Mouse (Mus musculus): ENCODE measurements around the gene Rab10. TPM values are rescaled to one million over a fixed set of nuclear protein-coding genes. Genes with fewer than 3 reads are reported as not detected.

Rab10 gene
- polyA plus RNA-seq, 1 experiment from 2014 or later = 118 TPM

DNA sequence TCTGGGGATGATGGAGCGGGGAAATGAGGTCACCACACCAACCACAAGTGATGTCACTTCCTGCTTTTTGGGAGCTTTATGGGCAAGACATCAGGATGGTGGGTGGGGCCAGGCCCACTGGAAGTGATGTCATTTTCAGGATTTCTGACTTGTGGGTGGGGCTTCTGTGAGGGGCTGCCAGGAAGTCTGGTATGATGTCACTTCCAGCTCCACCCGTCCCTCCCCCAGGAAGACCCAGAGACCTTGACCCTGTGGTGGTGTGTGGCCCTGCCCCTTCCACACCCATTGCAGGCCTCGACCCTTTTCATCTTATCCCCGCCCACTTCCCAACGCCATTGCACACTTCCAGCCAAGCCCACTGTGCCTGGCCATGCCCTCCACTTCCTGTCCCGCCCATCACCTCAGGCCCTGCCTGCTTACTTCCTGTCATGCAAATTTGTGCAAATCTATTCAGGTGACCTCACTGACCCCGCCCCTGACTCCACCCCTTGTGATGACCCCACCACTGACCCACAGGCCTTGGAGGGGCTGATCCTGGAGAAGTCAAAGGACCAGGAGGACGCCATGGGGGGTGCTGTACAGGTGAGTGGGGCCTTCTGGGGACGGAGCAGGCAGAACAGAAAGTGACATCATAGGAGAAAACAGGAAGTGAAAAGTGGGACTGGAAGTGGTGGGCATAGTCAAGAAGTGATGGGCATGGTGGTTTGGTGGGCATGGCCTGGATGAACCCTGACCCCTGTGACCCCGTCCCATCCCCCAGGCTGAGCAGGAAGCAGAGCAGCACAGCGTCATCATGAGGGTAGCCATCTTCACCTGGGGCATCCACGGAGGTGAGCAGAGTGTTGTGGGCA is 72.7 kb downstream of the Rab10 start:
- ATAC-seq (ENCODE audit: low FRiP score) = no peak

DNA sequence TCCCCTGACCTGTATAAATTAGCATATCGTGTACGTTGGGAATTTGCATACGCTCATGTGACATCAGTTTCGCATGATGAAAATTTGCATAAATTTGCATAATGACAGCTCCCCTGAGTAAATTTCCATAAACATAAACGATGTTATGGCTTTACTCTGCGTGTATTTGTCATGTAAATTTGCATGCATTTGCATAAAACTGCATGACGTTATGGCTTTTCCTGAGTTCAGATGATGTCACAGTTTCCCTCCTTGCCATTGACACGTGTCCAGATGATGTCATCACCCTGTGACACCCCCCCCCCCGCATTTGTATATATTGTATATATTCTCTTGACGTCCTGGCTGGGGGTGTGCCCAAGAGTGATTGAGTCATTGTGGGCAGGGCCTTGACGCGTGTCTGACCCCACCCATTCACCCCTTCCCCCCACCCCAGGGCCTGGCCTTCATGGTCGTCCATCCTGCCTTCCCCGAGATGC is 73.6 kb downstream of the Rab10 start:
- peak; percentile 9; the same call in 1 of the 2 replicates for ATAC-seq (ENCODE audit: low FRiP score)
- Histone ChIP-seq H3K4me1 (ENCODE audit: control insufficient read depth, insufficient read depth, low read length) (no peaks in the 10 kb centered on the region), H3K36me3 (ENCODE audit: control insufficient read depth, insufficient read depth, low read length) (peaks cover 13% of the 10 kb centered on the region; the same call in 1 of the 2 replicates), H3K9me3 (ENCODE audit: control insufficient read depth, low read length) (peaks cover 3% of the 10 kb centered on the region), H3K27ac (ENCODE audit: low read depth, low read length) (no peak overlapping the region), H3K9ac (ENCODE audit: low read length) (no peak overlapping the region), H3K27me3 (ENCODE audit: control insufficient read depth, insufficient read depth, low read length) (no peaks in the 10 kb centered on the region), H3K4me3 (ENCODE audit: low read depth, low read length) (peak overlapping the region; percentile 51), H3K4me2 (peak overlapping the region; percentile 52)
- DNase-seq (ENCODE audit: low spot score, missing footprints) = peak; percentile 90
- WGBS = 79% methylated on average over 14 of the region's 14 CpGs

More for the DNA sequence above, 72.7 kb downstream of the Rab10 start:
- H3K9me3 ChIP-seq (ENCODE audit: control insufficient read depth, low read length) = peaks cover 3% of the 10 kb centered on the region
- H3K4me3 ChIP-seq (ENCODE audit: low read depth, low read length) = no peak overlapping the region
- no peaks in the 10 kb centered on the region for H3K4me1 ChIP-seq (ENCODE audit: control insufficient read depth, insufficient read depth, low read length)
- no peak overlapping the region for H3K4me2 ChIP-seq
- no peak overlapping the region for H3K9ac ChIP-seq (ENCODE audit: low read length)
- no peaks in the 10 kb centered on the region for H3K27me3 ChIP-seq (ENCODE audit: control insufficient read depth, insufficient read depth, low read length)
- no peak for DNase-seq (ENCODE audit: low spot score, missing footprints)
- 96% methylated on average over 12 of the region's 12 CpGs for WGBS
- H3K27ac ChIP-seq (ENCODE audit: low read depth, low read length) = no peak overlapping the region
- H3K36me3 ChIP-seq (ENCODE audit: control insufficient read depth, insufficient read depth, low read length) = peaks cover 13% of the 10 kb centered on the region; the same call in 1 of the 2 replicates

DNA sequence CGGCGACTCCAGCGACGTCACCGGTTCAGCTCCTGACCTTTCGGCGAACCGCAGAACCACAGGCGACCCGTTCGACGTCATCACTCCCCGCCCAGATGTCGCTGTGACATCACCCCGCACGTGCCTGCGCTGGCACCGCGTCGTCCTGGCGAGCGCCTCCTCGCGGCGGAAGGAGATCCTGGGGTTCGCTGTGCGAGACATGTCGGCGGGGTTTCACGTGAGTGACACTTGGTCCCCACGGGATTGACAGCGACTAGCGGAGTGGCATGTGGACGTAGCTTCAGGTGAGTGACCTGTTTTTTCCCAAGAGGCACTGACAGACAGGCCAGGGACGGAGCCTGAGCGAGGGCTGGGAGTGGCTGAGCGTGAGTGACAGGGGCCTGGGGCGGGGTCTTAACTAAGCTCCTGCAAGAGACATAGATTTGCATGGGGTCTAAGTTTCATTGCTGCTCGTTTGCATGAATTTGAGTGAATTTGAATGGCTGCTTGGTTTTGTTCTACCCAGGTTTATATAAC is 74.1 kb downstream of the Rab10 start:
- ATAC-seq (ENCODE audit: low FRiP score) (peak; percentile 72), DNase-seq (ENCODE audit: low spot score, missing footprints) (peak; percentile 99)
- peak overlapping the region; percentile 52 for H3K4me2 ChIP-seq
- peaks cover 13% of the 10 kb centered on the region; the same call in 1 of the 2 replicates for H3K36me3 ChIP-seq (ENCODE audit: control insufficient read depth, insufficient read depth, low read length)
- no peaks in the 10 kb centered on the region for H3K4me1 ChIP-seq (ENCODE audit: control insufficient read depth, insufficient read depth, low read length)
- H3K27me3 ChIP-seq (ENCODE audit: control insufficient read depth, insufficient read depth, low read length) = no peaks in the 10 kb centered on the region
- H3K4me3 ChIP-seq (ENCODE audit: low read depth, low read length) = peak overlapping the region; percentile 51
- H3K9ac ChIP-seq (ENCODE audit: low read length) = peak overlapping the region; percentile 51
- peak overlapping the region; percentile 40; the same call in 1 of the 2 replicates for H3K27ac ChIP-seq (ENCODE audit: low read depth, low read length)
- H3K9me3 ChIP-seq (ENCODE audit: control insufficient read depth, low read length) = peaks cover 3% of the 10 kb centered on the region
- WGBS = 17% methylated on average over 39 of the region's 39 CpGs

DNA sequence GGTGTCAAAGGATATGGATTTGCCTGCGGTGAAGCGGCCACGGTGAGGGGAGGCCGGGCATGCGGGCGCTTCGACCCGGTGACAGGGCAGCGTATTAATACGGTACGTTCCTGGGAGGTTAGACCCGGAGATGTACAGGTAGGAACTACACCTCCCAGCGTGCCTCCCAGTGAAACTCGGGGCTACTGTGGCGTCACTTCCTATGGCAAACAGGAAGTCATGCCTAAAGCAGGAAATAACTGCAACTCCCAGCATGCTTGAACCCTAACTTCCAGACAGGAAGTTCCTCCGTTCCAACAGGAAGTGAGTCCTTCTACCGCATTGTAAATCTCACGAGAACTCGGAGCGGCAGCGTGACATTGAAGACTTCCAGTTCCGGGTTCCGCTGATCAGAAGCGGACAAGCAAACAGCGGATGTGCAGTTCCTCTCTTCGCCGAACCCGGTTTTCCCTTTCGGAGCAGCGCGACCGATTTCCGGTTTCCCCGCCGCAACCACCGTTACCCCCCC is 74.6 kb downstream of the Rab10 start:
- no peaks in the 10 kb centered on the region for H3K27me3 ChIP-seq (ENCODE audit: control insufficient read depth, insufficient read depth, low read length)
- ATAC-seq (ENCODE audit: low FRiP score) (peak; percentile 83), DNase-seq (ENCODE audit: low spot score, missing footprints) (peak; percentile 98)
- H3K36me3 ChIP-seq (ENCODE audit: control insufficient read depth, insufficient read depth, low read length) = peaks cover 13% of the 10 kb centered on the region; the same call in 1 of the 2 replicates
- 28% methylated on average over 35 of the region's 36 CpGs for WGBS
- H3K4me1 ChIP-seq (ENCODE audit: control insufficient read depth, insufficient read depth, low read length) = no peaks in the 10 kb centered on the region
- peak overlapping the region; percentile 52 for H3K4me2 ChIP-seq
- peaks cover 3% of the 10 kb centered on the region for H3K9me3 ChIP-seq (ENCODE audit: control insufficient read depth, low read length)
- peak overlapping the region; percentile 51 for H3K4me3 ChIP-seq (ENCODE audit: low read depth, low read length)
- peak overlapping the region; percentile 40; the same call in 1 of the 2 replicates for H3K27ac ChIP-seq (ENCODE audit: low read depth, low read length)
- peak overlapping the region; percentile 51 for H3K9ac ChIP-seq (ENCODE audit: low read length)

DNA sequence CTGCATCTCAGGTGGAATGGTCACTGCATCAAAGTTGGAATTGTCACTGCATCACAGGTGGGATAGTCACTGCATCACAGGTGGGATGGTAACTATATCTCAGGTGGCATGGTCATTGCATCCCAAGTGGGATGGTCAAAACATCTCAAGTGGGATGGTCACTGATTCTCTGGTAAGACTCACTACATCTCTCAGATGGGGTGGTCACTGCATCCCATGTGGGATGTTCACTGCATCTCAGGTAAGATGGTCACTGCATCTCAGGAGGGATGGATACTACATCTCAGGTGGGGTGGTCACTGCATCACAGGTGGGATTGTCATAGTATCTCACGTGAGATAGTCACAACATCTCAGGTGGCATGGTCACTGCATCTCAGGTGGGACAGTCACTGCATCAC is 75.7 kb downstream of the Rab10 start:
- H3K27me3 ChIP-seq (ENCODE audit: control insufficient read depth, insufficient read depth, low read length) = no peaks in the 10 kb centered on the region
- peaks cover 11% of the 10 kb centered on the region; the same call in 1 of the 2 replicates for H3K36me3 ChIP-seq (ENCODE audit: control insufficient read depth, insufficient read depth, low read length)
- H3K9ac ChIP-seq (ENCODE audit: low read length) = no peak overlapping the region
- peaks cover 3% of the 10 kb centered on the region for H3K9me3 ChIP-seq (ENCODE audit: control insufficient read depth, low read length)
- no peak overlapping the region for H3K4me3 ChIP-seq (ENCODE audit: low read depth, low read length)
- 88% methylated on average over 1 of the region's 1 CpGs for WGBS
- no peak overlapping the region for H3K27ac ChIP-seq (ENCODE audit: low read depth, low read length)
- no peaks in the 10 kb centered on the region for H3K4me1 ChIP-seq (ENCODE audit: control insufficient read depth, insufficient read depth, low read length)
- ATAC-seq (ENCODE audit: low FRiP score) (no peak), DNase-seq (ENCODE audit: low spot score, missing footprints) (no peak)
- no peak overlapping the region for H3K4me2 ChIP-seq

DNA sequence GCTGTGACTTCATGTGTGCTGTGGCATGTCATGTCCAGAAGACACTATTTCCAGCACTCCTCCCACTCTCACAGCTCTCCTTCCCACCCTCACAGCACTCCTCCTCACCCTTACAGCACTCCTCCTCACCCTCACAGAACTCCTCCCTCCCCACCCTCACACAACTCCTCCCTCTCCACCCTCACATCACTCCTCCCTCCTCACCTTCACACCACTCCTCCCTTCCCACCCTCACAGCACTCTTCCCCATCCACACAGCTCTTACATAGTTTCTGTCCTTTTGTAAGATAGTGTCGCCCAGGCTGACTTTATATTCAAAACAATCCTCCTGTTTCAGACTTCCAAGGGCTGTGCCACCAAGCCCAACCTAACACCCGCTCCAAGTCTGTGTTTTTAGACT is 86.4 kb downstream of the Rab10 start:
- WGBS = 75% methylated on average over 2 of the region's 2 CpGs

DNA sequence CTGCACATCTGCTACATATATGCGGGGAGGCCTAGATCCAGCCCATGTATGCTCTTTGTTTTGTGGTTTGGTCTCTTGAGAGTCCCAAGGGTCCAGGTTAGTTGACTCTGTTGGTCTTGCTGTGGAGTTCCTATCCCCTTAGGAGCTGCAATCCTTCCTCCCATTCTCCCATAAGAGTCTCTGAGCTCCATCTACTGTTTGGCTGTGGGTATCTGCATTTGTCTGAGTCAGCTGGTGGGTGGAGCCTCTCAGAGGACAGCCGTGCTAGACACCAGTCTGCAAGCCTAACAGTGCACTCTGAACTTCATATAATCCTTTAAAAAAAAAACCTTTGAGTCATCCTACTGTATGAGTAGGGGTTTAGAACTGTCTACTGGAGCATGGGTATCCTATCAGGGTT is 99.6 kb downstream of the Rab10 start:
- no peak for DNase-seq (ENCODE audit: low spot score, missing footprints)
- Histone ChIP-seq H3K36me3 (ENCODE audit: control insufficient read depth, insufficient read depth, low read length) (no peaks in the 10 kb centered on the region), H3K4me3 (ENCODE audit: low read depth, low read length) (no peak overlapping the region), H3K27ac (ENCODE audit: low read depth, low read length) (no peak overlapping the region), H3K4me2 (no peak overlapping the region), H3K9ac (ENCODE audit: low read length) (no peak overlapping the region), H3K9me3 (ENCODE audit: control insufficient read depth, low read length) (no peaks in the 10 kb centered on the region), H3K4me1 (ENCODE audit: control insufficient read depth, insufficient read depth, low read length) (no peaks in the 10 kb centered on the region), H3K27me3 (ENCODE audit: control insufficient read depth, insufficient read depth, low read length) (no peaks in the 10 kb centered on the region)
- 62% methylated on average over 2 of the region's 2 CpGs for WGBS
- ATAC-seq (ENCODE audit: low FRiP score) = no peak

More for the DNA sequence above, 86.4 kb downstream of the Rab10 start:
- Histone ChIP-seq H3K9ac (ENCODE audit: low read length) (no peak overlapping the region), H3K9me3 (ENCODE audit: control insufficient read depth, low read length) (no peaks in the 10 kb centered on the region), H3K4me2 (no peak overlapping the region), H3K4me1 (ENCODE audit: control insufficient read depth, insufficient read depth, low read length) (no peaks in the 10 kb centered on the region), H3K27ac (ENCODE audit: low read depth, low read length) (no peak overlapping the region), H3K27me3 (ENCODE audit: control insufficient read depth, insufficient read depth, low read length) (no peaks in the 10 kb centered on the region), H3K4me3 (ENCODE audit: low read depth, low read length) (no peak overlapping the region), H3K36me3 (ENCODE audit: control insufficient read depth, insufficient read depth, low read length) (no peaks in the 10 kb centered on the region)
- DNase-seq (ENCODE audit: low spot score, missing footprints) (no peak), ATAC-seq (ENCODE audit: low FRiP score) (no peak)

DNA sequence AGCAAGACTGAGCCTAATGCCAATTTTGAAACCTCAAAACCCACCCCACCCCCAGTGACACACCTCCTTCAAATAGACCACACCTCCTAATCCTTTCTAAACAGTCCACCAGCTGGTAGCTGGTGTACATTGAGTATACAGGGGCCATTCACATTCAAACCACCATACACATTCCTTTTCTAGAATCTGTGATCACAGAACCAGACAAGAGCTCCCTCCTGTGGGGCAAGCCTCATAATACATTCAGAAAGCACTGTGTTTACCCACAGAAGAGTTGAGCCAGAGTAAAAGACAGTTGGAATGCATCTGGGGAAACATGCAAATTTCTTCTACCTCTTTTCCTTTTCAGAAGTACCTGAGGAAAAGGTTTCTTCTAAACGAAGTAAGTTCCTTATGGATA is 100.6 kb downstream of the Rab10 start:
- Histone ChIP-seq H3K27ac (ENCODE audit: low read depth, low read length) (no peak overlapping the region), H3K4me3 (ENCODE audit: low read depth, low read length) (no peak overlapping the region), H3K36me3 (ENCODE audit: control insufficient read depth, insufficient read depth, low read length) (no peaks in the 10 kb centered on the region), H3K9ac (ENCODE audit: low read length) (no peak overlapping the region), H3K9me3 (ENCODE audit: control insufficient read depth, low read length) (no peaks in the 10 kb centered on the region), H3K4me1 (ENCODE audit: control insufficient read depth, insufficient read depth, low read length) (no peaks in the 10 kb centered on the region), H3K27me3 (ENCODE audit: control insufficient read depth, insufficient read depth, low read length) (no peaks in the 10 kb centered on the region), H3K4me2 (no peak overlapping the region)
- no peak for ATAC-seq (ENCODE audit: low FRiP score)
- 68% methylated on average over 1 of the region's 1 CpGs for whole genome bisulfite sequencing
- no peak for DNase-seq (ENCODE audit: low spot score, missing footprints)
